Mouse (Mus musculus) activated CD4-positive, CD25-positive, alpha-beta regulatory T cell, adult 4 months (primary cell): ENCODE results near the gene Fgd4. TPM values are rescaled to one million over a fixed set of nuclear protein-coding genes. Genes with fewer than 3 reads are reported as not detected.

Experiments used
- ATAC-seq: one replicate; pipeline ENCODE4 v1.8.0; 2017
- polyA plus RNA-seq, 2 experiments: library from polyadenylated mRNA; unstranded; fragments of 100-300 nt; shearing (Covaris generic); gene quantifications; one replicate each; pipeline ENCODE4 v1.2.1; 2017

The Fgd4 gene
- under 1 TPM in 1 of 2 experiments, not detected in 1; 0.24 TPM for polyA plus RNA-seq

- ATAC-seq: no peak
Observed at GRCm38 (mm10) chr16:16600461-16600860, at the start of gene Fgd4. Fgd4 (minus strand) TSS chr16:16600549.

GRCm38 (mm10) chr16:16645148-16645547 is 44.8 kb upstream of the Fgd4 start:
- ATAC-seq: no peak

GRCm38 (mm10) chr16:16633730-16634129 is 33.4 kb upstream of the Fgd4 start:
- no peak for ATAC-seq

- ATAC-seq: no peak
Observed at GRCm38 (mm10) chr16:16599586-16600401, 555 bp downstream of the Fgd4 start.

- no peak for ATAC-seq
Observed at GRCm38 (mm10) chr16:16596582-16596981, 3.8 kb downstream of the Fgd4 start.

- ATAC-seq: no peak
Observed at GRCm38 (mm10) chr16:16592622-16593021, 7.7 kb downstream of the Fgd4 start.

- ATAC-seq: peak; percentile 66
Observed at GRCm38 (mm10) chr16:16584409-16585032, 15.8 kb downstream of the Fgd4 start.

GRCm38 (mm10) chr16:16576556-16576955 is 23.8 kb downstream of the Fgd4 start:
- ATAC-seq: no peak

GRCm38 (mm10) chr16:16574508-16574907 is 25.8 kb downstream of the Fgd4 start:
- ATAC-seq: no peak

GRCm38 (mm10) chr16:16573167-16573566 is 27.2 kb downstream of the Fgd4 start:
- ATAC-seq: no peak

- ATAC-seq: no peak
Observed at GRCm38 (mm10) chr16:16571356-16571755, 29.0 kb downstream of the Fgd4 start.

- no peak for ATAC-seq
Observed at GRCm38 (mm10) chr16:16566786-16567185, 33.6 kb downstream of the Fgd4 start.

GRCm38 (mm10) chr16:16566215-16566614 is 34.1 kb downstream of the Fgd4 start:
- ATAC-seq: no peak

- ATAC-seq: no peak
Observed at GRCm38 (mm10) chr16:16565786-16566185, 34.6 kb downstream of the Fgd4 start.

GRCm38 (mm10) chr16:16560718-16561117 is 39.6 kb downstream of the Fgd4 start:
- no peak for ATAC-seq

- ATAC-seq: no peak
Observed at GRCm38 (mm10) chr16:16559878-16560531, 40.3 kb downstream of the Fgd4 start.

GRCm38 (mm10) chr16:16559016-16559877 is 41.1 kb downstream of the Fgd4 start:
- ATAC-seq: no peak

GRCm38 (mm10) chr16:16557738-16558137 is 42.6 kb downstream of the Fgd4 start:
- ATAC-seq: no peak

GRCm38 (mm10) chr16:16554098-16554497 is 46.3 kb downstream of the Fgd4 start:
- no peak for ATAC-seq

GRCm38 (mm10) chr16:16552197-16552596 is 48.2 kb downstream of the Fgd4 start:
- ATAC-seq: no peak

GRCm38 (mm10) chr16:16549105-16549504 is 51.2 kb downstream of the Fgd4 start:
- ATAC-seq: no peak

GRCm38 (mm10) chr16:16546657-16547056 is 53.7 kb downstream of the Fgd4 start:
- ATAC-seq: no peak
